Mouse (Mus musculus): ENCODE measurements around the gene Ctbs. TPM values are rescaled to one million over a fixed set of nuclear protein-coding genes. Genes with fewer than 3 reads are reported as not detected.

Ctbs gene
- polyA plus RNA-seq, 1 experiment from 2014 or later: 5.7 TPM

DNA sequence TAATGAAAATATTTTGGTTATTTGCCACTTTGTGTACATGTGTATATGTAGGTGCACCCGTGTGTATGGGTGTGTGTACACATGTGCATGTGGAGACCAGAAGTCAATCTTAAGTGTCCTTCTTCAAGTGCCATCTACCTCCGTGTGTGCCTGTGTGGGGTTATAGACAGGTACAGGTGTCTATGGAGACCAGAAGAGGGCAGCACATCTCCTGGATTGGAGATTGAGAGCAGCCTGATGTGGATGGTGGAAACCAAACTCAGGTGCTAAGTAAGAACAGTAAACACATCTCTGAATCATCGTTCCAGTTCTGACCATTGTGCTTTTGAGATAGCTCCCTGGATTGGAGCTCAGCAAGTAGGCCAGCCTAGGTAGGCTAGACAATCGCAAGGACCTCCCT lies 36.9 kb downstream of the Ctbs start:
- DNase-seq (ENCODE audit: low spot score) (no peak), ATAC-seq (ENCODE audit: insufficient number of reproducible peaks, low FRiP score, low TSS enrichment, low read depth) (no peak)
- Histone ChIP-seq H3K36me3 (ENCODE audit: control insufficient read depth, insufficient read depth, low read length) (no peaks in the 10 kb centered on the region), H3K4me3 (ENCODE audit: low read depth, low read length) (no peak overlapping the region), H3K9me3 (ENCODE audit: control insufficient read depth, low read length) (no peaks in the 10 kb centered on the region), H3K27me3 (ENCODE audit: control insufficient read depth, insufficient read depth, low read length) (no peaks in the 10 kb centered on the region), H3K4me1 (ENCODE audit: control insufficient read depth, insufficient read depth, low read length) (no peaks in the 10 kb centered on the region), H3K4me2 (ENCODE audit: low read depth, severe bottlenecking) (no peak overlapping the region), H3K9ac (ENCODE audit: low read length) (no peak overlapping the region), H3K27ac (replicated peaks; ENCODE audit: low read depth, low read length) (no peak overlapping the region)
- WGBS: 87% methylated on average over 4 of the region's 4 CpGs

DNA sequence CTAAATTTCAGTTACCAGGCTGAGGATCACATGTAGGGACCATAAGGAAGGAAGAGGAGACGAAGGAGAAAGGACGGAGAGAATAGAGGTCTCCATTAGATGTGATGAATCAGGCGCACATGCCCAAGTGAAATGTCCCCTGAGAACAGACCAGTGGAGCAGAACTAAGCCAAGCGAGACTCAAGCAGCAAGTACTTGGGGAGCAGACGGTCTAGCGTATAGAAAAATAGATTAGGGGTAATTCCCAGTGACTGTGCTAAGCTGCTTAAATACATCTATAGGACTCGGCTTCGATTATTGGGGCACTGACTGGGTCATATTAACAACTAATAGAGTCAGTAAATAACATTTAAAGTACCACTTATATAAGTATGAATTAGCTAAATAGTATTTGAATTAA lies 45.3 kb downstream of the Ctbs start:
- no peak for ATAC-seq (ENCODE audit: insufficient number of reproducible peaks, low FRiP score, low TSS enrichment, low read depth)

DNA sequence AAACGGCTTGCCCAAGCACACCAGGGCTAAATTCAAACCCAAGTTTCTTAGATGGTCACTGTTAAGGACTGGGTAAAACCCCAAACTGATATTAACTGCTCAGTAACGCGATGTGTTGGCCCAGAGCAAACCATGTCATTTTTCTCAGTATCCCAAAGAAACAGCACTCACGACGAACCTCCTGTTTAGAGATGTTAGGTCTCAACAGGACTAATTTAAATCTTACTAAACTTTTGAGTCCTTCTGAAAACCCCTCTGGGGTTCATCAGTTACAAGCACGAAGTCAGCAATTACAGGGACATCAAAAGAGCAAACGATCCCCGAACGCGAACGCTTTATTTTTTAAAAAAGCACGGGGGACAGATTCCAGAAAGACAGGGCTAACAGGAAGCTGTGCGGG lies 49.4 kb downstream of the Ctbs start:
- no peaks in the 10 kb centered on the region for H3K27me3 ChIP-seq (ENCODE audit: control insufficient read depth, insufficient read depth, low read length)
- peak overlapping the region; percentile 76 for H3K4me3 ChIP-seq (ENCODE audit: low read depth, low read length)
- H3K9ac ChIP-seq (ENCODE audit: low read length): peak overlapping the region; percentile 85
- peaks cover 4% of the 10 kb centered on the region for H3K4me1 ChIP-seq (ENCODE audit: control insufficient read depth, insufficient read depth, low read length)
- peaks cover 6% of the 10 kb centered on the region for H3K36me3 ChIP-seq (ENCODE audit: control insufficient read depth, insufficient read depth, low read length)
- 5% methylated on average over 13 of the region's 13 CpGs for WGBS
- DNase-seq (ENCODE audit: low spot score) (peak; percentile 31), ATAC-seq (ENCODE audit: insufficient number of reproducible peaks, low FRiP score, low TSS enrichment, low read depth) (no peak)
- H3K4me2 ChIP-seq (ENCODE audit: low read depth, severe bottlenecking): peak overlapping the region; percentile 45
- H3K27ac ChIP-seq (replicated peaks; ENCODE audit: low read depth, low read length): peak overlapping the region; percentile 93
- no peaks in the 10 kb centered on the region for H3K9me3 ChIP-seq (ENCODE audit: control insufficient read depth, low read length)

More for the DNA sequence above, 45.3 kb downstream of the Ctbs start:
- H3K4me2 ChIP-seq (ENCODE audit: low read depth, severe bottlenecking): no peak overlapping the region
- H3K9me3 ChIP-seq (ENCODE audit: control insufficient read depth, low read length): no peaks in the 10 kb centered on the region
- H3K27me3 ChIP-seq (ENCODE audit: control insufficient read depth, insufficient read depth, low read length): no peaks in the 10 kb centered on the region
- no peaks in the 10 kb centered on the region for H3K4me1 ChIP-seq (ENCODE audit: control insufficient read depth, insufficient read depth, low read length)
- H3K27ac ChIP-seq (replicated peaks; ENCODE audit: low read depth, low read length): no peak overlapping the region
- no peaks in the 10 kb centered on the region for H3K36me3 ChIP-seq (ENCODE audit: control insufficient read depth, insufficient read depth, low read length)
- 91% methylated on average over 8 of the region's 8 CpGs for WGBS
- no peak overlapping the region for H3K4me3 ChIP-seq (ENCODE audit: low read depth, low read length)
- H3K9ac ChIP-seq (ENCODE audit: low read length): no peak overlapping the region
- DNase-seq (ENCODE audit: low spot score): no peak

DNA sequence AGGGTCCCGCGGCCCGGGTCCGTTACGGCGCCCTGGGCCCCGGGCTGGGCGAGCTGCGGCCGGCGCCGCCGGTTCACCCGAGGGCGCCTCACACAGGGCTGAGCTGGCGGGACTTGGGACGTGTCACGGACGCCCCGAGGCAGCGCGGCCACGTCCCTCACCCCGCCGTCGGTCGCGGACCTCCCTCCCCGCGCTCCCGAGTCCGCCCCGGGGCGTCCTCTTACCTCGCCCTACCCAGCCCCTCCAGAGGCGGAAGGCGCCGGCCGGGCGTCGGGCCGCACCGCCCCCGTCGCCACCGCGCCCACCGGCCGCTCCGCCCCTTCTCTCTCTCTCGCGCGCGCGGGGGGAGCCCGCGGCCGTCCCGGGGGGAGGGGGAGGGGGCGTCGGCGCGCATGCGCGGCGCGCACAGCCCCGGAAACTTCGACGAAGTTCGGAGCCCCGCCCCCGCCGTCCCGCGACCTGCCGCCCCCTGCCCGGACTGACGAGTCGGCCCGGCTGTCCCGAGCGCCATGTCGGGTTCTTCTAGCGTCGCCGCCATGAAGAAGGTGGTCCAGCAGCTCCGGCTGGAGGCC lies 49.9 kb downstream of the Ctbs start, which contains the start of the genes Spata1 and Gng5:
Gene Spata1 (minus strand): TSS at position 323 of the 572 bp plus-strand sequence.
Gene Gng5 (plus strand): TSS at position 377 of the 572 bp plus-strand sequence.
- 0% methylated on average over 58 of the region's 88 CpGs for WGBS
- Histone ChIP-seq H3K27ac (replicated peaks; ENCODE audit: low read depth, low read length) (peak within 1 kb of the TSS; percentile 93), H3K27me3 (ENCODE audit: control insufficient read depth, insufficient read depth, low read length) (no peaks in the 10 kb centered on the region), H3K9me3 (ENCODE audit: control insufficient read depth, low read length) (no peaks in the 10 kb centered on the region), H3K36me3 (ENCODE audit: control insufficient read depth, insufficient read depth, low read length) (peaks cover 6% of the 10 kb centered on the region), H3K4me2 (ENCODE audit: low read depth, severe bottlenecking) (peak within 1 kb of the TSS; percentile 63), H3K4me1 (ENCODE audit: control insufficient read depth, insufficient read depth, low read length) (peaks cover 4% of the 10 kb centered on the region), H3K9ac (ENCODE audit: low read length) (peak within 1 kb of the TSS; percentile 85), H3K4me3 (ENCODE audit: low read depth, low read length) (peak within 1 kb of the TSS; percentile 76)
- DNase-seq (ENCODE audit: low spot score) (peak; percentile 90), ATAC-seq (ENCODE audit: insufficient number of reproducible peaks, low FRiP score, low TSS enrichment, low read depth) (peak; percentile 91)

DNA sequence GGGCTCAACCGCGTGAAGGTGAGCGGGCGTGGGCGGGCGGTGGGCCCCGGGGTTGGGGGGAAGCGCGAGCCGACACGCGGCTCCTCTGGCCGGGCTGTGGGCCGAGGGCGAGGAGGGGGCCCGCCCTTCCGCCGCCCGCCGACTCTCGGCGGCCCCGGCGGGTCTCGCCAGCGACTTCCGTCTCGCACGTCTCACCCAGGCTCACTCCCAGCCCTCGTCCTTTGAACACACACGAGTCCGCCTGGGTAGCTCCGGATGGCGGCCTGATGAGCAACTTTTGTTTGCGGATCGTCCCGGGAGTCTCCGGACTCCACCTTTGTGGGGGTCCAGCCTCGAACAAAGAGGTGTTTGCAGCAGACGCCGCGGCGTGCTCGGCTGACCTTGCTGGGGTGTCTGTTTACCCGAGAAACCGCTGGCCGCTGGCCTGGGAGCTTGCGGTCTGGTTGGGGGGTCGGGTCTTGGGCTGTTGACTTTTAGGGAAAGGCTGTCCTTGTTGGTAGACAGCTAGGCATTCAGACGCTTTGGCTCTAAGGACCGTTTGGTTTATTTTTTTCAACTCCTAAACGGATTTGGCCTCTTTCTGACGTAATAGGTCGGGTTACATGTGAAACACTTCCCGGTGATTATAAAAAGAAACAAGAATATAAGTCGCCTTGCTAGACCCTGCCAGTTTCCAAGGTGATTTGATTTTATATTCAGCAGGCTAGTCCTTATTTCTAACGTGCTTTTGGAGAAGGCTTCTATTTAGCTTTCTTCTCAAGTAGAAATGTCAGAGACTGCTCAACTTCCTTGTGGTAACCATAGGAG lies 50.6 kb downstream of the Ctbs start:
- peak; percentile 84 for ATAC-seq (ENCODE audit: insufficient number of reproducible peaks, low FRiP score, low TSS enrichment, low read depth)
- Histone ChIP-seq H3K27ac (replicated peaks; ENCODE audit: low read depth, low read length) (peak overlapping the region; percentile 93), H3K9me3 (ENCODE audit: control insufficient read depth, low read length) (no peaks in the 10 kb centered on the region), H3K4me3 (ENCODE audit: low read depth, low read length) (peak overlapping the region; percentile 76), H3K4me2 (ENCODE audit: low read depth, severe bottlenecking) (peak overlapping the region; percentile 63), H3K9ac (ENCODE audit: low read length) (peak overlapping the region; percentile 85), H3K27me3 (ENCODE audit: control insufficient read depth, insufficient read depth, low read length) (no peaks in the 10 kb centered on the region), H3K36me3 (ENCODE audit: control insufficient read depth, insufficient read depth, low read length) (peaks cover 6% of the 10 kb centered on the region), H3K4me1 (ENCODE audit: control insufficient read depth, insufficient read depth, low read length) (peaks cover 4% of the 10 kb centered on the region)
- WGBS: under 1% methylated on average over 55 of the region's 57 CpGs
- peak; percentile 79 for DNase-seq (ENCODE audit: low spot score)

DNA sequence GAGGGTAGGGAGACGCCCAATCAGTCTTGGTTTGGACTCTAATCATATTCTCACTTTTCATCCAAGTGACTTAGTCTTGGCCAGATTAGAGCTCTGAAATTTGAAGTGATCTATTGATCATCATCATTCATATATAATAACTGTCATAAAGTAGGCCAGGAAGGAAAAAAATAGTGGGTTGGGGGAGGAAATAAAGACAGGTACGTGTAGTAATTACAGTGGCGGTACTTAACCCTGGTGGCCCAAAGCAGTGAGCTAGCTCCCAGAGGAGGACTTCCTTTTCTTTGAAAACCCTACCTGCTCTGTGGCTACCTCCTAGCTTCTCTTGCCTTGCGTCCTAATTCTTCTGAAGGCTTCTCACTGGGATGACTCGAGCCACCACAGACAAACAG lies 51.2 kb downstream of the Ctbs start:
- no peak for DNase-seq (ENCODE audit: low spot score)
- H3K27ac ChIP-seq (replicated peaks; ENCODE audit: low read depth, low read length): no peak overlapping the region
- 9% methylated on average over 5 of the region's 5 CpGs for WGBS

DNA sequence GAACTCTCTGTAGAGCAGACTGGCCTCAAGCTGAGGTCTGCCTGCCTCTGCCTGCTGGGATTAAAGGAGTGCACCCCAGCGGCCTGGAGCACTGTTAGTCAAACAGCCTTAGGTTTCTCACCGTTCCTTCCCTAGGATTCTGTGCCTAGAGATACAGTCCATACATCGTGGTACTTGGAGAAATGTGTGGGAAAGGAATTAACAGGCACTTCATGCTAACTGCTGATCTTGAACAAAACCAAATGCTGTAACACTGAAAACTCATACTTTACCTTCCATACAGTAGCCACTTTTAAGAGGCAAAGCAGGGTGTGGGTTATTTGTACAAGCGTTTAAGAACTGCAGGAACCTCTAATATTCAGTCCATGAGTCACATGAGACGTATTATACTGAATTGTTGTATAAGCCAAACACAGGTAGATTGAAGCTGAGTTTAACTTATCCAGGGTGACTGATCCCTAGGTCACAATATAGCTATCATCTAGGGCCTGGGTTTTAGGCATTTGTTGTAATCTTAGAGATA lies 52.1 kb downstream of the Ctbs start:
- peak overlapping the region; percentile 63 for H3K4me2 ChIP-seq (ENCODE audit: low read depth, severe bottlenecking)
- DNase-seq (ENCODE audit: low spot score) (no peak), ATAC-seq (ENCODE audit: insufficient number of reproducible peaks, low FRiP score, low TSS enrichment, low read depth) (no peak)
- WGBS: 62% methylated on average over 5 of the region's 5 CpGs
- H3K27me3 ChIP-seq (ENCODE audit: control insufficient read depth, insufficient read depth, low read length): no peaks in the 10 kb centered on the region
- H3K36me3 ChIP-seq (ENCODE audit: control insufficient read depth, insufficient read depth, low read length): peaks cover 11% of the 10 kb centered on the region
- H3K9me3 ChIP-seq (ENCODE audit: control insufficient read depth, low read length): no peaks in the 10 kb centered on the region
- H3K4me3 ChIP-seq (ENCODE audit: low read depth, low read length): peak overlapping the region; percentile 76
- H3K4me1 ChIP-seq (ENCODE audit: control insufficient read depth, insufficient read depth, low read length): peaks cover 4% of the 10 kb centered on the region
- H3K27ac ChIP-seq (replicated peaks; ENCODE audit: low read depth, low read length): no peak overlapping the region
- peak overlapping the region; percentile 23; the same call in 1 of the 2 replicates for H3K9ac ChIP-seq (ENCODE audit: low read length)

More for the DNA sequence above, 51.2 kb downstream of the Ctbs start:
- Histone ChIP-seq H3K4me3 (ENCODE audit: low read depth, low read length) (peak overlapping the region; percentile 76), H3K27me3 (ENCODE audit: control insufficient read depth, insufficient read depth, low read length) (no peaks in the 10 kb centered on the region), H3K9me3 (ENCODE audit: control insufficient read depth, low read length) (no peaks in the 10 kb centered on the region), H3K4me1 (ENCODE audit: control insufficient read depth, insufficient read depth, low read length) (peaks cover 4% of the 10 kb centered on the region), H3K4me2 (ENCODE audit: low read depth, severe bottlenecking) (peak overlapping the region; percentile 63), H3K9ac (ENCODE audit: low read length) (peak overlapping the region; percentile 85), H3K36me3 (ENCODE audit: control insufficient read depth, insufficient read depth, low read length) (peaks cover 8% of the 10 kb centered on the region)
- no peak for ATAC-seq (ENCODE audit: insufficient number of reproducible peaks, low FRiP score, low TSS enrichment, low read depth)

DNA sequence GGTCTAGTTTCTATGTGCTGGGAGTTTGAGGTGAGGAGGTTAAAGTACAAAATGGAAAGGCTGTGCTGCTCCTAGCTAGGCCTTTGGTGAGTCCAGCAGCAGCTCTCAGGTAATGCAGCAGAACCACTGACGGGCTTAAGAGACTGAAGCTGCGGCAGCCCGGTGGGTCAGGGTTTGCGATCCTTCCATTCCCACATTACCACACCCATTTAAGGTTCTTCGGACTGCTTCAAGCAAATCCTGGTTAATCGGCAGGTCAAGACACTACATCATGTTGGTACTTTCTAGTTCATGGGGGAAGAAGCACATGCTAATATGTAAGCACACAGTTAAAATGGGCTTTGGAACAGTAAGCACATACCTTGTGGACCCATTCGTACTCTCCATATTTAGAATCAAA lies 57.1 kb downstream of the Ctbs start:
- ATAC-seq (ENCODE audit: insufficient number of reproducible peaks, low FRiP score, low TSS enrichment, low read depth) (no peak), DNase-seq (ENCODE audit: low spot score) (no peak)
- Histone ChIP-seq H3K4me1 (ENCODE audit: control insufficient read depth, insufficient read depth, low read length) (peaks cover 1% of the 10 kb centered on the region), H3K4me2 (ENCODE audit: low read depth, severe bottlenecking) (no peak overlapping the region), H3K36me3 (ENCODE audit: control insufficient read depth, insufficient read depth, low read length) (peaks cover 17% of the 10 kb centered on the region), H3K4me3 (ENCODE audit: low read depth, low read length) (no peak overlapping the region), H3K27ac (replicated peaks; ENCODE audit: low read depth, low read length) (no peak overlapping the region), H3K9ac (ENCODE audit: low read length) (no peak overlapping the region), H3K9me3 (ENCODE audit: control insufficient read depth, low read length) (no peaks in the 10 kb centered on the region), H3K27me3 (ENCODE audit: control insufficient read depth, insufficient read depth, low read length) (no peaks in the 10 kb centered on the region)
- WGBS: 96% methylated on average over 7 of the region's 7 CpGs

Data from limb, embryonic 11.5 days (tissue).